Mouse (Mus musculus) myocyte (in vitro differentiated cells): ENCODE results near the gene Polr3g. TPM values are rescaled to one million over a fixed set of nuclear protein-coding genes. Genes with fewer than 3 reads are reported as not detected.
"Not testable (repeated sequence)": the region's sequence is repeated elsewhere in the genome, so short reads cannot be mapped to it uniquely, and the experiment has no call there.

Source experiments
- H3K27me3 ChIP-seq: one replicate; pipeline ENCODE4 v1.6.1; 2011; ENCODE audit not compliant: control insufficient read depth, insufficient read depth, insufficient read length
- H3K36me3 ChIP-seq: one replicate; pipeline ENCODE4 v1.6.1; 2011; ENCODE audit not compliant: control insufficient read depth, insufficient read depth
- H3K4me2 ChIP-seq: one replicate; pipeline ENCODE4 v1.6.1; 2011; ENCODE audit warnings: low read depth, control low read depth
- H3K4me3 ChIP-seq: one replicate; pipeline ENCODE4 v1.5.1; 2011; ENCODE audit warnings: mild to moderate bottlenecking, control low read depth, moderate library complexity
- H3K79me2 ChIP-seq: one replicate; pipeline ENCODE4 v1.6.1; 2011; ENCODE audit not compliant: control insufficient read depth, insufficient read depth
- H3ac ChIP-seq: one replicate; pipeline ENCODE4 v1.6.1; 2011; ENCODE audit not compliant: control insufficient read depth, insufficient read length
- CEBPB ChIP-seq: IDR thresholded peaks from 2 replicates; pipeline ENCODE4 v1.6.1; 2011; ENCODE audit warnings: mild to moderate bottlenecking, moderate library complexity; ENCODE audit not compliant: poor library complexity, insufficient read depth, severe bottlenecking
- E2F4 ChIP-seq: IDR thresholded peaks from one replicate; pipeline ENCODE4 v1.6.1; 2011; ENCODE audit warnings: mild to moderate bottlenecking, control low read depth, moderate library complexity; ENCODE audit not compliant: insufficient read depth
- MAX ChIP-seq: IDR thresholded peaks from one replicate; pipeline ENCODE4 v1.6.1; 2011; ENCODE audit warnings: low read depth, mild to moderate bottlenecking, control low read depth
- MYOD1 ChIP-seq, 3 experiments: IDR thresholded peaks; one replicate each; pipeline ENCODE4 v1.6.1; 2011; ENCODE audit warnings: control low read depth in 2 of 3, low read depth in 2 of 3, mild to moderate bottlenecking in 2 of 3, moderate library complexity in 1 of 3; ENCODE audit not compliant: insufficient read length in 2 of 3, control insufficient read depth in 1 of 3
- MYOG ChIP-seq, 3 experiments: IDR thresholded peaks; one replicate each; pipeline ENCODE4 v1.6.1; 2011; ENCODE audit warnings: control low read depth in 2 of 3, low read depth in 2 of 3, mild to moderate bottlenecking in 2 of 3; ENCODE audit not compliant: insufficient read length in 2 of 3, control insufficient read depth in 1 of 3, insufficient read depth in 1 of 3
- POLR2A ChIP-seq: IDR thresholded peaks from one replicate; pipeline ENCODE4 v1.6.1; 2011; ENCODE audit warnings: low read depth, mild to moderate bottlenecking, control low read depth, moderate library complexity; ENCODE audit not compliant: insufficient read length
- POLR2AphosphoS2 ChIP-seq: IDR thresholded peaks from one replicate; pipeline ENCODE4 v1.6.1; 2011; ENCODE audit warnings: low read depth, control low read depth; ENCODE audit not compliant: insufficient read length
- REST ChIP-seq: IDR thresholded peaks from one replicate; pipeline ENCODE4 v1.6.1; 2011; ENCODE audit warnings: mild to moderate bottlenecking, control low read depth, moderate library complexity; ENCODE audit not compliant: insufficient read depth, insufficient read length
- SRF ChIP-seq: IDR thresholded peaks from one replicate; pipeline ENCODE4 v1.6.1; 2011; ENCODE audit warnings: low read depth; ENCODE audit not compliant: control insufficient read depth, insufficient read length
- TCF12 ChIP-seq: IDR thresholded peaks from one replicate; pipeline ENCODE4 v1.6.1; 2011; ENCODE audit warnings: mild to moderate bottlenecking, control low read depth; ENCODE audit not compliant: poor library complexity, insufficient read depth, severe bottlenecking
- TCF3 ChIP-seq: IDR thresholded peaks from one replicate; pipeline ENCODE4 v1.6.1; 2011; ENCODE audit warnings: low read depth, control low read depth; ENCODE audit not compliant: insufficient read length
- USF1 ChIP-seq: IDR thresholded peaks from one replicate; pipeline ENCODE4 v1.6.1; 2011; ENCODE audit warnings: low read depth, mild to moderate bottlenecking, control low read depth, moderate library complexity
- polyA plus RNA-seq: library from polyadenylated mRNA; unstranded; fragments of >200 nt; fragmentation: generic; extraction: Trizol; gene quantifications from one replicate; pipeline ENCODE4 v1.2.1, GENCODE M21; 2012; ENCODE audit warnings: missing spikeins

Gene Polr3g
- polyA plus RNA-seq, 1 experiment: 3.5 TPM

DNA sequence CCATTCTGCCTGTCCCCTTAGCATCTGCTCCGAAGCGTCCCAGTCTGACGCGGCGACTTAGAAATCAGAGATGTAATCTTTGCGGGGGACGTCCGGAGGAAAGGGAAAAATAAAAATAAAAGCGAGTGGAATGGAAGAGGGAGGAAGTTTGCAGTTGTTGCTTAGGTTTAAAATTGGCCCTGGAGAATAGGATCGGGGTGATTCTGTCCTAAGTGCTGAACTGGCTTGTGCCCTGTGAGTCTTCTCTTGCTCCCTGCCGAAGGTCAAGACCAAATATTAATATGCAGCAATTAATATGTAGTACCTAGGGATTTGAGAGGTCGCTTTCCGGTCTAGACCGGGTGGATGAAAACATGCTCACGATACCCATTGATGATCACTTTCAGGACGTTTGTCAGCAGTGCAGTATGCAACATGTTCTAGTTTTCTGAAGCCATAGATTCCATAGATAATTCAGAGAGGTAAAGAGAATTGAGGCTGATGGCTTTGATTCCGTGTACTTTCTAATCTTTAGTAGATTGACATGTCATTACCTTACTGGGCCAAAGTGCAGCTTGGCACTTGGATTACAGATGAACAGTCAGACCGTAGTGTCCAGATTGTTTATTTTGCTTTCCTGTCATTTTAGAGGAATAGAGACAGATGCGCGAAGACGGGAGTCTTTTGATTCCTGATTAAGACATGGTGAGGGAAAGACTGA is 52.6 kb downstream of the Polr3g start:
- Histone ChIP-seq H3K27me3 (no peaks in the 10 kb centered on the region), H3ac (peak overlapping the region; percentile 82), H3K79me2 (peaks cover 40% of the 10 kb centered on the region), H3K4me2 (peak overlapping the region; percentile 81), H3K36me3 (no peaks in the 10 kb centered on the region), H3K4me3 (peak overlapping the region; percentile 77)
- TF ChIP-seq TCF12 (no peak), SRF (no peak), TCF3 (no peak), MYOD1 (IDR thresholded peaks at IDR 0.05; ENCODE audit: control insufficient read depth in 1 of 3, insufficient read length in 2 of 3, low read depth in 2 of 3) (no peak), CEBPB (no peak), POLR2A (no peak), REST (no peak), E2F4 (no peak), USF1 (no peak), POLR2AphosphoS2 (no peak), MAX (no peak), MYOG (IDR thresholded peaks at IDR 0.05; ENCODE audit: control insufficient read depth in 1 of 3, insufficient read depth in 1 of 3, insufficient read length in 2 of 3, low read depth in 2 of 3) (no peak)

DNA sequence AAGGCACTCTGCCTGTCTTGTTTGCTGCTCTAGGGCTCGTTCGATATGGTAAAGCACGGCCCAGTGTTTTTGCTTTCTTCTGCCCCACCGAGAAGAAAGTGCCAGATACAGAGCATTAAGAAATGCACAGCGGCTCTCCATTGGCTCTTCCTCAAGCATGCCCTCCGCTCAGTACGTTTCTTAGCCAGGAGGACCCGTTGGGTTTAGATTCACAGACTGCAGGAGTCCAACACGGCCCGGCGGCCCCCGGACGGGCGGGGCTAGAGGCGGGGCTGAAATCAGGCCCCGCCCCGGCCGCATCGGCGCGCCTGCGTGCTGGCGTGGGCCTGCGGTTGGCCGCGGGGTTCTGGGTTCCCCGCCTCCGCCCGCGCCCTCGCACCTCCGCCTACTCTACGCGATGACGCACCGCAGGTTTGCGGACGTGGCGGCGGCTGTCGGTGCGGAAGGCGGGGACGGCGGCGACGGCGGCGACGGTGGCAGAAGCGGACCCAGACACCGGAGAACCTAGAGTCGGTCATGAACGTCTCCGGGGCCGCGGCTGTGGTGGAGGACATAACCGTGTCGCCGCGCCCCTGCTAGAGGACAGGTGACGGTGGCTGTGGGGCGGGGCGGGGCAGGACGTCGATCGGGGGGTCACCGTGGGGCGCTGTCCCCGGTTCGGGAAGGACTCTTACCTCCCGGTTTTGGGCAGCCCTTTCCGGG is 53.3 kb downstream of the Polr3g start, which contains the start of gene Lysmd3:
Gene Lysmd3 (plus strand): TSS at position 313 of the 702 bp plus-strand sequence.
- peak within 1 kb of the TSS; percentile 77 for H3K4me3 ChIP-seq
- H3ac ChIP-seq: peak within 1 kb of the TSS; percentile 82
- TF ChIP-seq USF1 (no peak), POLR2AphosphoS2 (peak; percentile 84), POLR2A (peak; percentile 89), TCF3 (peak; percentile 18), MYOD1 (IDR thresholded peaks at IDR 0.05; ENCODE audit: control insufficient read depth in 1 of 3, insufficient read length in 2 of 3, low read depth in 2 of 3) (peak in 2 of 3 experiments; percentile 25 to 43), E2F4 (no peak), TCF12 (no peak), MYOG (IDR thresholded peaks at IDR 0.05; ENCODE audit: control insufficient read depth in 1 of 3, insufficient read depth in 1 of 3, insufficient read length in 2 of 3, low read depth in 2 of 3) (peak in 2 of 3 experiments; percentile 62 to 69), MAX (no peak), REST (no peak), SRF (no peak), CEBPB (no peak)
- peak within 1 kb of the TSS; percentile 81 for H3K4me2 ChIP-seq
- peaks cover 37% of the 10 kb centered on the region for H3K79me2 ChIP-seq
- H3K36me3 ChIP-seq: no peaks in the 10 kb centered on the region
- no peaks in the 10 kb centered on the region for H3K27me3 ChIP-seq

DNA sequence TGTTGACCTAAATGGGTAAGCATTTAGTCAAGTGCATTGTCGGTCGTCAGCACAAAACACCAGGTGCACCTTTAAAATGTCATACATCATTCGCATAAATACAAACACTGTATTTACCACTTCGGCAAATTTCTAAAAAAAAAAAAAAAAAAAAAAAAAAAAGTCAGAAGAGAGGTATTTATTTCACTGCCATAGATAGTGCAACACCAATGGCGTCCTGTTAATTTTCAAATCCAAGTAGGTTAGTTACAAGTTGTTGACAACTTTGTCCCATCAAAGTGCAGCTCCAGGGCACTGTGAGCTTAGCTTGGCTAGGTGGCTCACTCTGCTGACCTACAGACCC is 53.8 kb downstream of the Polr3g start:
- no peaks in the 10 kb centered on the region for H3K36me3 ChIP-seq
- peaks cover 37% of the 10 kb centered on the region for H3K79me2 ChIP-seq
- H3ac ChIP-seq: peak overlapping the region; percentile 82
- peak overlapping the region; percentile 67 for H3K4me2 ChIP-seq
- TF ChIP-seq MAX (no peak), POLR2AphosphoS2 (no peak), USF1 (no peak), REST (no peak), MYOD1 (IDR thresholded peaks at IDR 0.05; ENCODE audit: control insufficient read depth in 1 of 3, insufficient read length in 2 of 3, low read depth in 2 of 3) (no peak), TCF12 (no peak), E2F4 (no peak), CEBPB (no peak), TCF3 (no peak), POLR2A (no peak), MYOG (IDR thresholded peaks at IDR 0.05; ENCODE audit: control insufficient read depth in 1 of 3, insufficient read depth in 1 of 3, insufficient read length in 2 of 3, low read depth in 2 of 3) (no peak), SRF (no peak)
- no peaks in the 10 kb centered on the region for H3K27me3 ChIP-seq
- H3K4me3 ChIP-seq: peak overlapping the region; percentile 77

DNA sequence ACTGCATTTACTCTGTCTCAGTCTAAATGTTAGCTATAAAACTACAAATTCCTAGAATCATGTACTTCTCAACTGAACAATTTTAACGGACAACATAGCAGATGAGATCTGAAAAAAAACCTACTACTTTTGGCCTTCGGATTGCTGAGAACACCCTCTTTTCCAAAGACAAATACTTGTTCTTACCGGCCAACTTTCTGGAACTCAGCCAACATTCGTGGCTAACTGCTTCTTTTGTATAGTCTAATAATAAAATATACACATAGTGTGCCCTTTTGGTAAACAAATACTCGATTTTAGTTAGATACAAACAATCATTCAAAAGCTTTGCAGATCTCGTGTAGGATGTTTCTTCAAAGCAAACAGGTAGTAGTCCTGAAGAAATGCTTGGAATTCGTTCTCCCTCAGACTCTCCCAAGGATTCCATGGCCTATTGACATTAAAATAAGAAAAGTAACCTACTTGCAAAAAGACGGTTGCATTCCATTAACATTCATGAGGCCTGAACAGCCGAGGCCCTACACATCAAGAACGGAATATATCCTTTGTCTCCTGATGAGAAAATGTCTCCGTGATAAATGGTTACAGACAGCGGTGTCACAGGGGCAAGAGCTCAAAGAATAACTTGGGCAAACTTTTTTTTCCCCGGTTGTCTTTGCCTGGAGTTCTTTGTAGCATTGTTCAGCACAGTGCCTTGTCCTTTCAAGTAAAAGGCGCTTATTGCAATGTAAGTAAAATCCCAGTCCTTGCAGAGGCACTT is 54.5 kb downstream of the Polr3g start:
- Histone ChIP-seq H3K4me3 (peak overlapping the region; percentile 77), H3K4me2 (no peak overlapping the region), H3ac (no peak overlapping the region), H3K36me3 (no peaks in the 10 kb centered on the region), H3K27me3 (no peaks in the 10 kb centered on the region), H3K79me2 (peaks cover 35% of the 10 kb centered on the region)
- TF ChIP-seq CEBPB: no peak
- no peak for TF ChIP-seq USF1
- TF ChIP-seq REST: no peak
- no peak for TF ChIP-seq SRF
- TF ChIP-seq MYOG (IDR thresholded peaks at IDR 0.05; ENCODE audit: control insufficient read depth in 1 of 3, insufficient read depth in 1 of 3, insufficient read length in 2 of 3, low read depth in 2 of 3): no peak
- no peak for TF ChIP-seq POLR2A
- TF ChIP-seq POLR2AphosphoS2: no peak
- TF ChIP-seq E2F4: no peak
- no peak for TF ChIP-seq TCF12
- no peak for TF ChIP-seq MYOD1 (IDR thresholded peaks at IDR 0.05; ENCODE audit: control insufficient read depth in 1 of 3, insufficient read length in 2 of 3, low read depth in 2 of 3)
- TF ChIP-seq TCF3: no peak
- no peak for TF ChIP-seq MAX

GRCm38 (mm10) chr13:81650382-81650781 is 60.4 kb downstream of the Polr3g start:
- not testable (repeated sequence) for H3K4me2 ChIP-seq, H3K79me2 ChIP-seq, H3ac ChIP-seq, H3K36me3 ChIP-seq, H3K4me3 ChIP-seq, H3K27me3 ChIP-seq
